Mouse (Mus musculus) embryonic facial prominence, embryonic 12.5 days (tissue): ENCODE results near the gene Rab11fip4. TPM values are rescaled to one million over a fixed set of nuclear protein-coding genes. Genes with fewer than 3 reads are reported as not detected.

Source experiments
- ATAC-seq: fragments of 200-750 bp; cut with Nextera tagmentation; 2 replicates; pipeline ENCODE4 v1.8.0; 2017; ENCODE audit not compliant: insufficient number of reproducible peaks, insufficient read depth, low FRiP score, low TSS enrichment
- H3K27ac ChIP-seq: fragments of 300-500 bp; sonication (generic); 2 replicates; pipeline ENCODE4 v1.5.1; 2016; ENCODE audit warnings: mild to moderate bottlenecking
- H3K27me3 ChIP-seq: fragments of 300-500 bp; sonication (generic); 2 replicates; pipeline ENCODE4 v1.6.1; 2016; ENCODE audit warnings: mild to moderate bottlenecking, moderate library complexity
- H3K36me3 ChIP-seq: fragments of 300-500 bp; sonication (generic); 2 replicates; pipeline ENCODE4 v1.6.1; 2016; ENCODE audit warnings: mild to moderate bottlenecking
- H3K4me1 ChIP-seq: fragments of 300-500 bp; sonication (generic); 2 replicates; pipeline ENCODE4 v1.6.1; 2016
- H3K4me2 ChIP-seq: fragments of 300-500 bp; sonication (generic); replicated peaks from 2 replicates; pipeline ENCODE4 v1.6.1; 2016; ENCODE audit warnings: mild to moderate bottlenecking, moderate library complexity
- H3K4me3 ChIP-seq: fragments of 300-500 bp; sonication (generic); 2 replicates; pipeline ENCODE4 v1.5.1; 2016; ENCODE audit warnings: mild to moderate bottlenecking
- H3K9ac ChIP-seq: fragments of 300-500 bp; sonication (generic); 2 replicates; pipeline ENCODE4 v1.6.1; 2016; ENCODE audit warnings: mild to moderate bottlenecking, moderate library complexity
- H3K9me3 ChIP-seq: fragments of 300-500 bp; sonication (generic); 2 replicates; pipeline ENCODE4 v1.6.1; 2016; ENCODE audit warnings: mild to moderate bottlenecking, moderate library complexity
- WGBS: fragments of 180-500 bp; shearing (Covaris S2); methylation state at CpG from one replicate; pipeline ENCODE4 v1.1.7; 2016; 5-methylcytosine and 5-hydroxymethylcytosine counted together
- polyA plus RNA-seq: library from polyadenylated mRNA; unstranded; fragments of >200 nt; fragmentation: Nextera tagmentation; extraction: Ambion mirVana; gene quantifications from 2 replicates; pipeline ENCODE4 v1.2.1, GENCODE M21; 2016

The Rab11fip4 gene
- polyA plus RNA-seq, 1 experiment from 2014 or later, result 12.1 TPM

GRCm38 (mm10) chr11:79673717-79674116, 82.7 kb downstream of the Rab11fip4 start:
- Histone ChIP-seq H3K4me2 (no peak overlapping the region), H3K27me3 (no peaks in the 10 kb centered on the region), H3K36me3 (no peaks in the 10 kb centered on the region), H3K9me3 (no peaks in the 10 kb centered on the region), H3K4me3 (no peak overlapping the region), H3K9ac (no peak overlapping the region), H3K4me1 (peaks cover 49% of the 10 kb centered on the region), H3K27ac (no peak overlapping the region)
- WGBS, result 65% methylated on average over 8 of the region's 8 CpGs
- ATAC-seq, result no peak

GRCm38 (mm10) chr11:79674231-79674630, 83.2 kb downstream of the Rab11fip4 start:
- Histone ChIP-seq H3K27ac (no peak overlapping the region), H3K9ac (0 out of 2 replicates have a peak overlapping the region, but pooled peaks have one; percentile 5)

GRCm38 (mm10) chr11:79674632-79675031, 83.6 kb downstream of the Rab11fip4 start:
- Histone ChIP-seq H3K4me1 (peaks cover 40% of the 10 kb centered on the region), H3K27ac (no peak overlapping the region), H3K27me3 (no peaks in the 10 kb centered on the region), H3K9me3 (no peaks in the 10 kb centered on the region), H3K4me3 (no peak overlapping the region), H3K4me2 (no peak overlapping the region), H3K36me3 (no peaks in the 10 kb centered on the region), H3K9ac (0 out of 2 replicates have a peak overlapping the region, but pooled peaks have one; percentile 5)
- no peak for ATAC-seq
- 85% methylated on average over 7 of the region's 7 CpGs for WGBS

More at GRCm38 (mm10) chr11:79674231-79674630, 83.2 kb downstream of the Rab11fip4 start:
- no peaks in the 10 kb centered on the region for H3K27me3 ChIP-seq
- H3K36me3 ChIP-seq, result no peaks in the 10 kb centered on the region
- peaks cover 44% of the 10 kb centered on the region for H3K4me1 ChIP-seq
- H3K4me2 ChIP-seq, result no peak overlapping the region
- H3K4me3 ChIP-seq, result no peak overlapping the region
- no peaks in the 10 kb centered on the region for H3K9me3 ChIP-seq
- ATAC-seq, result no peak
- 61% methylated on average over 3 of the region's 3 CpGs for WGBS

- H3K4me1 ChIP-seq, result peaks cover 34% of the 10 kb centered on the region
- no peak overlapping the region for H3K27ac ChIP-seq
- no peak overlapping the region for H3K4me2 ChIP-seq
- no peaks in the 10 kb centered on the region for H3K9me3 ChIP-seq
- no peak for ATAC-seq
- no peak overlapping the region for H3K9ac ChIP-seq
- H3K27me3 ChIP-seq, result no peaks in the 10 kb centered on the region
- 73% methylated on average over 12 of the region's 12 CpGs for WGBS
- no peak overlapping the region for H3K4me3 ChIP-seq
- no peaks in the 10 kb centered on the region for H3K36me3 ChIP-seq
Observed at GRCm38 (mm10) chr11:79675285-79675684, 84.3 kb downstream of the Rab11fip4 start.

- peaks cover 27% of the 10 kb centered on the region for H3K4me1 ChIP-seq
- H3K9ac ChIP-seq, result no peak overlapping the region
- WGBS, result 70% methylated on average over 6 of the region's 6 CpGs
Observed at GRCm38 (mm10) chr11:79675994-79676393, 85.0 kb downstream of the Rab11fip4 start.

GRCm38 (mm10) chr11:79676483-79676967, 85.5 kb downstream of the Rab11fip4 start:
- WGBS, result 85% methylated on average over 2 of the region's 2 CpGs
- H3K27ac ChIP-seq, result no peak overlapping the region

More at GRCm38 (mm10) chr11:79675994-79676393, 85.0 kb downstream of the Rab11fip4 start:
- no peak overlapping the region for H3K4me3 ChIP-seq
- no peak for ATAC-seq
- no peak overlapping the region for H3K4me2 ChIP-seq
- H3K27ac ChIP-seq, result no peak overlapping the region
- H3K36me3 ChIP-seq, result no peaks in the 10 kb centered on the region
- H3K27me3 ChIP-seq, result no peaks in the 10 kb centered on the region
- H3K9me3 ChIP-seq, result no peaks in the 10 kb centered on the region

GRCm38 (mm10) chr11:79677402-79677801, 86.4 kb downstream of the Rab11fip4 start:
- no peak overlapping the region for H3K4me3 ChIP-seq
- H3K4me1 ChIP-seq, result peaks cover 14% of the 10 kb centered on the region; the same call in 1 of the 2 replicates
- H3K9me3 ChIP-seq, result no peaks in the 10 kb centered on the region
- ATAC-seq, result no peak
- H3K27ac ChIP-seq, result no peak overlapping the region
- WGBS, result 86% methylated on average over 9 of the region's 9 CpGs
- no peaks in the 10 kb centered on the region for H3K36me3 ChIP-seq
- H3K9ac ChIP-seq, result no peak overlapping the region
- no peaks in the 10 kb centered on the region for H3K27me3 ChIP-seq
- no peak overlapping the region for H3K4me2 ChIP-seq

More at GRCm38 (mm10) chr11:79676483-79676967, 85.5 kb downstream of the Rab11fip4 start:
- no peak overlapping the region for H3K4me2 ChIP-seq
- peaks cover 21% of the 10 kb centered on the region; the same call in 1 of the 2 replicates for H3K4me1 ChIP-seq
- no peaks in the 10 kb centered on the region for H3K36me3 ChIP-seq
- no peak overlapping the region for H3K4me3 ChIP-seq
- H3K9me3 ChIP-seq, result no peaks in the 10 kb centered on the region
- no peak overlapping the region for H3K9ac ChIP-seq
- H3K27me3 ChIP-seq, result no peaks in the 10 kb centered on the region
- ATAC-seq, result no peak

GRCm38 (mm10) chr11:79678363-79679153, 87.5 kb downstream of the Rab11fip4 start:
- Histone ChIP-seq H3K27ac (no peak overlapping the region), H3K27me3 (no peaks in the 10 kb centered on the region), H3K4me1 (peaks cover 10% of the 10 kb centered on the region; the same call in 1 of the 2 replicates), H3K36me3 (no peaks in the 10 kb centered on the region), H3K9me3 (no peaks in the 10 kb centered on the region), H3K4me3 (no peak overlapping the region), H3K9ac (no peak overlapping the region), H3K4me2 (no peak overlapping the region)
- ATAC-seq, result no peak
- WGBS, result 88% methylated on average over 20 of the region's 20 CpGs

GRCm38 (mm10) chr11:79679929-79680328, 88.9 kb downstream of the Rab11fip4 start:
- peaks cover 10% of the 10 kb centered on the region; the same call in 1 of the 2 replicates for H3K4me1 ChIP-seq
- no peak overlapping the region for H3K4me3 ChIP-seq
- no peak overlapping the region for H3K9ac ChIP-seq
- 83% methylated on average over 5 of the region's 5 CpGs for WGBS
- no peaks in the 10 kb centered on the region for H3K27me3 ChIP-seq
- H3K27ac ChIP-seq, result no peak overlapping the region
- no peak for ATAC-seq
- H3K9me3 ChIP-seq, result no peaks in the 10 kb centered on the region
- H3K36me3 ChIP-seq, result peaks cover 8% of the 10 kb centered on the region; the same call in 1 of the 2 replicates
- no peak overlapping the region for H3K4me2 ChIP-seq

- H3K9me3 ChIP-seq, result no peaks in the 10 kb centered on the region
- no peak overlapping the region for H3K27ac ChIP-seq
- no peak overlapping the region for H3K4me2 ChIP-seq
- 0 out of 2 replicates have a peak, but pooled peaks cover 8% of the 10 kb centered on the region for H3K4me1 ChIP-seq
- WGBS, result 89% methylated on average over 11 of the region's 11 CpGs
- peaks cover 13% of the 10 kb centered on the region; the same call in 1 of the 2 replicates for H3K36me3 ChIP-seq
- H3K4me3 ChIP-seq, result no peak overlapping the region
- no peak overlapping the region for H3K9ac ChIP-seq
- H3K27me3 ChIP-seq, result no peaks in the 10 kb centered on the region
- no peak for ATAC-seq
Observed at GRCm38 (mm10) chr11:79680559-79680958, 89.5 kb downstream of the Rab11fip4 start.

GRCm38 (mm10) chr11:79681182-79681581, 90.2 kb downstream of the Rab11fip4 start:
- 85% methylated on average over 5 of the region's 5 CpGs for WGBS
- Histone ChIP-seq H3K36me3 (peaks cover 13% of the 10 kb centered on the region; the same call in 1 of the 2 replicates), H3K9ac (no peak overlapping the region), H3K4me3 (no peak overlapping the region), H3K9me3 (no peaks in the 10 kb centered on the region), H3K4me2 (no peak overlapping the region), H3K4me1 (0 out of 2 replicates have a peak, but pooled peaks cover 2% of the 10 kb centered on the region), H3K27me3 (no peaks in the 10 kb centered on the region), H3K27ac (no peak overlapping the region)
- ATAC-seq, result no peak

- no peaks in the 10 kb centered on the region for H3K4me1 ChIP-seq
- no peak for ATAC-seq
- H3K27me3 ChIP-seq, result no peaks in the 10 kb centered on the region
- no peak overlapping the region for H3K4me3 ChIP-seq
- no peak overlapping the region for H3K4me2 ChIP-seq
- peaks cover 13% of the 10 kb centered on the region; the same call in 1 of the 2 replicates for H3K36me3 ChIP-seq
- no peaks in the 10 kb centered on the region for H3K9me3 ChIP-seq
- no peak overlapping the region for H3K27ac ChIP-seq
- no peak overlapping the region for H3K9ac ChIP-seq
- 62% methylated on average over 3 of the region's 3 CpGs for WGBS
Observed at GRCm38 (mm10) chr11:79681798-79682197, 90.8 kb downstream of the Rab11fip4 start.
